Mouse (Mus musculus) gastrocnemius, postnatal 4 days (tissue): ENCODE measurements around the gene Rgs10. TPM values are rescaled to one million over a fixed set of nuclear protein-coding genes. Genes with fewer than 3 reads are reported as not detected.
A peak's percentile ranks its signal among the peaks of the same experiment; 100 is the strongest.
"Not testable (repeated sequence)": the region's sequence is repeated elsewhere in the genome, so short reads cannot be mapped to it uniquely, and the experiment has no call there.

ENCODE experiments used
- DNase-seq, 2 experiments: peaks; one replicate each; pipeline ENCODE4 v3.0.0; 2021 to 2022; ENCODE audit warnings: low spot score in 2 of 2, mixed read lengths in 2 of 2
- total RNA-seq, 2 experiments: library from RNA; stranded (reverse); gene quantifications; 2 replicates each; pipeline ENCODE4 v1.2.3; 2021

Gene Rgs10
- total RNA-seq, 2 experiments from 2014 or later: 14.5 to 18.2 TPM

DNA sequence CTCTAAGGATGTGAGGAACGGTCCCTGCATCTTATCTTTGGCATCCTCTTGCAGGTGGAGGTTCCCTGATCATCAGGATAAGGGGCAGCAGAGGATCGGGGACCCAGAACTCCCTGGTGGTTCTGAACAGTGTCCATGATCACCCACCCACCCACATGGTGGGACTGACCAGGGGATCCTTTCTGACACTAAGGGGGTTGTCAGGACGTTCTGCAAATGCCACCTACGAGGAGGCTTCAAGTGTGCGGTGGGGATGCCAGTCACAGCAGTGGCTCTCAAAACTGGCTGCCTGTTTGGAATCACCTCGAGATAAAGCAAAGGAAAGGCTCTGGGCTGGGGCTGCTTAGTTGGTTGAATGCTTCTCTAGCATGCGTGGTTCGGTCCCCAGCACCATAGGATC, 71.6 kb downstream of the Rgs10 start:
- no peak for DNase-seq

DNA sequence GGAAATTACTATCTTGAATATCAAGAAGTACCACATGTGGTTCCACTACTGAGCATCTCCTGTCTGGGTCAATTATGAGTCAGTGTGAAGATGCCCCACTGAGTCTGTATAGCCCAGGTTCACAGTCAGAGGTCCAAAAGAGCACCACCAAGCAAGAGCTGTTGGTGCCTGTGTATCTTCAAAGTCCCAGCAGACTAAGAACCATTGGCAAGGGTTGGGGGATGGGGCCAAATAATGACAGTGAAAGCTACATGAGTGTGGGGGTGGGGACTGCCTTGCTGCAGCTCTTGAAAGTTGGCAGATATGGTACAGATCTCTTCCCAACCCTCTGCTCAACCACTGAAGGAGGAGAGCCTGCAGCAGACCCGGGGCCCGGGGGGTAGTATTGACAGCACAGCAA, 72.0 kb downstream of the Rgs10 start:
- no peak for DNase-seq

DNA sequence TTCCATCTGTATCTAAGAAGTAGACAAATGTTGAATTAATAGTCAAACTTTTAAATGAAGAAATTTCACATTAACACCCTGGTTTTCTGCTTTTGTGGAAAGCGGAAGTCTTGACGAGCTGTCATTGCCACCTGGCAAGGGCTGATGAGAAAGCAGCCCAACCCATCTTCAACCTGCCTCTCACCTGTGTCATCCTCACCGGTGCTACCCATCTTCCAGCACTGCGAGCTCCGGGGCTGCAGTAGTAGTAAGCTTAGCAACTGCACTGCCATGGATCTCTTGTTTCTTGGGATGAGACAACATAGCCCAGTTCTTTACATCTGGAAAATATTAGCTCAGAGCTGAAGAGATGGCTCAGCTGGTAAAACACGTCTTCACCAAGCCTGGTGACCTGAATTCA, 72.9 kb downstream of the Rgs10 start:
- DNase-seq: no peak

DNA sequence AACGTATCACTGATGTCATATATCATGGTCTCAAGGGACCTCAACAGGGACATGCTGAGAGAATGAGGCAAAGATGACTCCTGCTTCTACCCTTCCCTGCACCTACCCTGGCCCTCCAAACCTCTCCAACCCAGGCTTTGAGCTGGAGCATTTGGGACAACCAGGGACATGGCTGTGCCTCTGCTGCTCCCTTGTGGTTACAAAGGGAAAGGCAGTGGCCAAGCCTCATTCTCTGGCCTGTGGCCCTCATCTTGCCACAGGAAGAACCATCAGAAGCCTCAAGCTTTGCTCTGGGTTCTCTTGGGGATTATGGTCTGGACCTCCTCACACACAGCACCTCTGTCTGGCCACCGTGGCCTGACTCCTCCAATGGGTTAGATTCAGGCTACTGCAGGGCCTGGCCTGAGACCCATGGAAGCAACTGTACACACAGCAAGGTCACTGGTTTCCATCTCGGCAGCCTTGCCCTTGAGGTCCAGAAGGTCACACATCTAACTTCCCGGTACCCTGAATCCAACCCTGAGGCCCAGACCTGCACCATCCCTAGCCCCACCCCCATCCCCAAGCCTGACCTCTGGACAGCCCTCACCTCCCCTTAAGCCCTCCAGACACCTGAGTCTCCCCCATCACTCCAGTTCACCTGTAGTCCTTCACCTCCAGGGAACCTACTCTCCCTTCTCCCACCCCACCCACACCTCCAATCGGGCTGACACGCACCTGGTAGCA, 73.5 kb downstream of the Rgs10 start:
- DNase-seq: peak; percentile 43 to 72

DNA sequence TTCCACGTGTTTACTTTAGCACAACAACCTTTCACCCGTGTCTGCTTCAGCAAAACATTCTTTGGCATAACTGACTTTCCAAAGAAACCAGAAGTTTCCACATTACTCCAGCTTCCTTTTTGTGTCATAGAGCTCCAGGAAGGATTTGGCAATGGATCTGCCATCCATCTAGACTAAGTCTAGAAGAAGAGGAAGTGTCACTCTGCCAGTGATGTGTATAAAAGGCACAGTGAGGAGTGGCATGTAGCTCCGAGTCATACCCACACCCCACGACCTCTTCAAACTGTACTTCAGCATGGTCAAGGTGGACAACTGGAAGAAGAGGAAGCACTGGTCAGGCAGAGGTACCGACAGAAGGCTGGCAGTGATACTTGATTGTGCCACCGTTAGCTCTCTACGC, 74.1 kb downstream of the Rgs10 start:
- no peak for DNase-seq

DNA sequence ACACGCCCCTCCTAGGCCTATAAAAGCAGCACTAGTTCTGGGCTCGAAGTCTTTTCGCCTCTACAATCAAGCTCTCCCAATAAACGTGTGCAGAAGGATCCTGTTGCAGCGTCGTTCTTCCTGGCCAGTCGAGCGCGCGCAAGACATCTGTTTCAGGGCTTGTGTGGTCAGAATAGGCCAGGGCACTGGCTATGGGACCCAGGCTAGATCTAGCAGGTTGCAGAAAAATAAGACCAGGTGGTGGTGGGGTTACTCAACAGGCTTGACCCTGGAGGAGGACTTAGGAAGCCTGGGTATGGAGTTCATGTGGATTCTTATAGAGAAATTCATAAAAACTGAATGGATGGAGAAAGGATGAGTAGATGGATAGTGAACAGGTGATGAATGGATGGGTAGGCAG, 75.9 kb downstream of the Rgs10 start:
- DNase-seq: not testable (repeated sequence)

DNA sequence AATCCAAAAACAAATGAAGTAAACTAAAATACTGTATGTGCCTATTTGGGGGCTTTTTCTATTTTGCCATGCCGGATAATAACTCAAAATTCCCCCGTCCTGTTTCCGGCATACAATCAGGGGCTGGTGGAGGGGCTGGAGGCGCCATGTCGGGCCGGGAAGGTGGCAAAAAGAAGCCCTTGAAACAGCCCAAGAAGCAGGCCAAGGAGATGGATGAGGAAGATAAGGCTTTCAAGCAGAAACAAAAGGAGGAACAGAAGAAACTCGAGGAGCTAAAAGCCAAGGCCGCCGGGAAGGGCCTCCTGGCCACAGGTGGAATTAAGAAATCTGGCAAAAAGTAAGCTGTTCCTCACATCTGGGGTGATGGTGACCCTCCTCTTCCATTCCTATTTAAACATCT, 78.2 kb downstream of the Rgs10 start:
- DNase-seq: not testable (repeated sequence)

DNA sequence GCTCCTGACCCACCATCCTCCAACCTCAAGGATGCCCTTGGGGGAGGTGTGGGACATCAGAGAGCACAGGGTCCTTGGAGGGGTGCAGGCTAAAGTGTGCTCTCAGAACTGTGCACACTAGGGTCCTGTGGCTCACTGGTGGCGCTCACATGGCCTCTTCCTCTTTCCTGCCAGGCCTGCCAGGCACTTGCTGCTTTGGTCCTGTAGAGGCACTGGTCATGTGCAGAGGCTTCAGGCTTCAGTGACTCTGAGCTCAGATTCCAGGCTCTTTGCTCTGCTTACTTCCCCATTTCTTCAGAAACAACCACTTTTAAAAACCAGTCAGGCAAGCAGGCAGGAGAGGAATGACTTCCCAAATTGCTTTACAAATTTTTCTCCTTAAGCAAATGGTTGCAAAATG, 85.7 kb downstream of the Rgs10 start:
- DNase-seq: no peak

DNA sequence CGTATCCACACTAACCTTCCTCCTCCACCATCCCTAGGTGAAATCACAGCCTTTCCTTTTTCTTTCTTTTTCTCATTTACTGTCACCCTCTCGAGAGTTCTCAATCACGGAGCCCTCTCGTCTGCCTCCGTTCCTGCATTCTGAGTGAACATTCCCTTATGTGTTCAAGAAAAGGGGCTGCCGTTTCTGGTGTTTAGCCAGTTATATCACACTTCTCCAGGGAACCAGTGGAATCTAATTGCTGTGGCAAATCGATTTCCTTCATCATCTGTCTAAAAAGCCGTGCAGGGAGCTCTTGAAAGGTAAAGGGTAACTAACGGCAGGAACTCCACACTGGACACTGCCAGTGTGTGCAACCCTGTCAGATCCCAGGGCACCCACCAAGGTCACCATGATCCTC, 87.6 kb downstream of the Rgs10 start:
- no peak for DNase-seq

DNA sequence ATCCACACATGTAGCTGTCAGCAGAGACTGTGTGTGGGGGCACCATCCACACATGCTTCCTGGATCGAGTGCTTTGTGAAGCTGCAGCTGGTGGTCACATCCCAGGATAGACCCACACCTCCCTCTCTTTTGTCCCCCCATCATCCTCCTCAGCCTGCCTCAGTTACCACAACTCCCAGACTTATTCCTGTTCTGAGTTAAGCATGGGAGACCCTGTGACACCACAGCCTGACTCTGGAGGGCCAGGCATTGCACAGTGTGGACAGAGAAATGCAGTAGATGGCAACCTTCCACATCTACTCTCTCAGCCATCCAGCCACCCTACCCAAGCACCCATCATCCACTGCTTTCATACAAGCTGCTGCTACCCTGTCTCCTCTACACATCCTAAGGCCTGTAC, 93.6 kb downstream of the Rgs10 start:
- DNase-seq: no peak

Other genes starting within 250 kb of the Rgs10 start
- 100 to 1,000 TPM; 677 to 707 TPM for gene Cox6a2, start 212.4 kb downstream of the Rgs10 start, total RNA-seq
- 10 to 100 TPM; 12.9 TPM for gene Armc5, start 181.4 kb downstream of the Rgs10 start, total RNA-seq
- gene 9130023H24Rik, start 180.7 kb downstream of the Rgs10 start, total RNA-seq: 1 to 10 TPM; 4.6 to 5.5 TPM
- gene Tgfb1i1, start 171.9 kb downstream of the Rgs10 start, total RNA-seq: 10 to 100 TPM; 47.0 to 48.0 TPM
- gene Slc5a2, start 153.1 kb downstream of the Rgs10 start, total RNA-seq: not detected
- gene BC017158, start 120.6 kb downstream of the Rgs10 start, total RNA-seq: 10 to 100 TPM; 17.3 to 18.0 TPM
- 10 to 100 TPM; 73.7 to 92.4 TPM for gene Tial1, start 43.0 kb upstream of the Rgs10 start, total RNA-seq
- 100 to 1,000 TPM in 1 of 2 experiments, 10 to 100 TPM in 1; 84.2 to 100 TPM for gene Bag3, start 104.9 kb upstream of the Rgs10 start, total RNA-seq
- 1 to 10 TPM; 9.1 to 9.2 TPM for gene Inpp5f, start 192.6 kb upstream of the Rgs10 start, total RNA-seq